Mouse (Mus musculus) heart, embryonic 16.5 days (tissue): ENCODE measurements around the gene Myct1. TPM values are rescaled to one million over a fixed set of nuclear protein-coding genes. Genes with fewer than 3 reads are reported as not detected.

ENCODE experiments used
- ATAC-seq: fragments of 200-750 bp; cut with Nextera tagmentation; replicated peaks from 2 replicates; pipeline ENCODE4 v1.8.0; 2017; ENCODE audit warnings: moderate number of reproducible peaks; ENCODE audit not compliant: insufficient read depth, low FRiP score; ENCODE audit errors: extremely low read depth
- H3K27ac ChIP-seq: fragments of 300-500 bp; sonication (generic); 2 replicates; pipeline ENCODE4 v1.5.1; 2014; ENCODE audit warnings: mild to moderate bottlenecking, low read length, control low read depth, moderate library complexity
- H3K27me3 ChIP-seq: fragments of 300-500 bp; sonication (generic); 2 replicates; pipeline ENCODE4 v1.6.1; 2014; ENCODE audit warnings: low read length, mixed read lengths; ENCODE audit not compliant: control insufficient read depth, insufficient read depth
- H3K36me3 ChIP-seq: fragments of 300-500 bp; sonication (generic); 2 replicates; pipeline ENCODE4 v1.6.1; 2014; ENCODE audit not compliant: control insufficient read depth, insufficient read depth
- H3K4me1 ChIP-seq: fragments of 300-500 bp; sonication (generic); 2 replicates; pipeline ENCODE4 v1.6.1; 2014; ENCODE audit warnings: low read length, mixed read lengths; ENCODE audit not compliant: control insufficient read depth, insufficient read depth
- H3K4me2 ChIP-seq: fragments of 300-500 bp; sonication (generic); 2 replicates; pipeline ENCODE4 v1.6.1; 2014; ENCODE audit warnings: low read depth, mild to moderate bottlenecking, control low read depth, low read length
- H3K4me3 ChIP-seq: fragments of 300-500 bp; sonication (generic); 2 replicates; pipeline ENCODE4 v1.5.1; 2014; ENCODE audit warnings: mild to moderate bottlenecking, control low read depth, low read length
- H3K9ac ChIP-seq: fragments of 300-500 bp; sonication (generic); 2 replicates; pipeline ENCODE4 v1.6.1; 2014; ENCODE audit warnings: low read length, control low read depth
- H3K9me3 ChIP-seq: fragments of 300-500 bp; sonication (generic); replicated peaks from 2 replicates; pipeline ENCODE4 v1.6.1; 2016; ENCODE audit warnings: low read length; ENCODE audit not compliant: control insufficient read depth
- WGBS: fragments of 180-500 bp; shearing (Covaris S2); extraction: QIAGEN DNeasy Blood & Tissue Kit; methylation state at CpG from one replicate; pipeline ENCODE4 v1.1.7; 2014; 5-methylcytosine and 5-hydroxymethylcytosine counted together
- polyA plus RNA-seq: library from polyadenylated mRNA; unstranded; fragments of >200 nt; fragmentation: Nextera tagmentation; extraction: Ambion mirVana; gene quantifications from 2 replicates; pipeline ENCODE4 v1.2.1, GENCODE M21; 2015

Myct1 gene
- polyA plus RNA-seq, 1 experiment from 2014 or later: 6.7 TPM

- no peaks in the 10 kb centered on the region for H3K27me3 ChIP-seq
- H3K9ac ChIP-seq: no peak overlapping the region
- no peaks in the 10 kb centered on the region for H3K4me1 ChIP-seq
- H3K9me3 ChIP-seq: no peaks in the 10 kb centered on the region
- H3K36me3 ChIP-seq: no peaks in the 10 kb centered on the region
- ATAC-seq: no peak
- no peak overlapping the region for H3K4me3 ChIP-seq
- 60% methylated on average over 4 of the region's 4 CpGs for WGBS
- H3K4me2 ChIP-seq: no peak overlapping the region
- H3K27ac ChIP-seq: no peak overlapping the region
Measured at GRCm38 (mm10) chr10:5637322-5637721, 43.7 kb downstream of the Myct1 start.

GRCm38 (mm10) chr10:5639112-5639511 is 45.5 kb downstream of the Myct1 start, which contains the start of gene Vip:
Vip (plus strand) TSS chr10:5639218.
- H3K4me2 ChIP-seq: no peak within 1 kb of the TSS
- no peak within 1 kb of the TSS for H3K9ac ChIP-seq
- H3K4me1 ChIP-seq: no peaks in the 10 kb centered on the region
- 24% methylated on average over 8 of the region's 8 CpGs for WGBS
- no peak within 1 kb of the TSS for H3K27ac ChIP-seq
- no peaks in the 10 kb centered on the region for H3K36me3 ChIP-seq
- H3K9me3 ChIP-seq: no peaks in the 10 kb centered on the region
- no peaks in the 10 kb centered on the region for H3K27me3 ChIP-seq
- no peak within 1 kb of the TSS for H3K4me3 ChIP-seq
- no peak for ATAC-seq

Other genes starting within 250 kb of the Myct1 start
- gene Syne1, start 42.3 kb upstream of the Myct1 start, polyA plus RNA-seq: 25.7 and 26.6 TPM in 2 replicates
- gene Vip, start 45.4 kb downstream of the Myct1 start, polyA plus RNA-seq: 0.18 TPM in 1 of 2 replicates, not detected in the other
- 41.4 and 46.6 TPM in 2 replicates for gene Fbxo5, start 211.8 kb downstream of the Myct1 start, polyA plus RNA-seq
- gene Mtrf1l, start 230.1 kb downstream of the Myct1 start, polyA plus RNA-seq: 9.8 and 13.1 TPM in 2 replicates